Mouse (Mus musculus) MEL (cell line): Measurements from ENCODE around the gene Slc36a4.

Experiments
- CHD2 ChIP-seq: IDR thresholded peaks from 2 replicates; pipeline ENCODE4 v1.6.1; 2011; ENCODE audit warnings: low read length, improper control_type of control experiment
- CTCF ChIP-seq, 3 experiments: IDR thresholded peaks in 2 of 3; conservative IDR thresholded peaks in 1 of 3; 2 replicates each; pipeline ENCODE4 v1.5.1; 2011 to 2012; ENCODE audit warnings: low read length in 3 of 3, low read depth in 2 of 3, mild to moderate bottlenecking in 2 of 3, improper control_type of control experiment in 1 of 3, inconsistent platforms in 1 of 3, mixed read lengths in 1 of 3, moderate library complexity in 1 of 3; ENCODE audit not compliant: control insufficient read depth in 1 of 3, insufficient read depth in 1 of 3, poor library complexity in 1 of 3, severe bottlenecking in 1 of 3
- GATA1 ChIP-seq: IDR thresholded peaks from 2 replicates; pipeline ENCODE4 v1.6.1; 2011; ENCODE audit warnings: low read depth, low read length, improper control_type of control experiment
- HCFC1 ChIP-seq: IDR thresholded peaks from 2 replicates; pipeline ENCODE4 v1.6.1; 2012; ENCODE audit warnings: low read depth, mild to moderate bottlenecking, inconsistent platforms, low read length, improper control_type of control experiment, moderate library complexity
- MAZ ChIP-seq: IDR thresholded peaks from 2 replicates; pipeline ENCODE4 v1.6.1; 2012; ENCODE audit warnings: low read depth, mild to moderate bottlenecking, inconsistent platforms, low read length, improper control_type of control experiment
- POLR2A ChIP-seq, 2 experiments: IDR thresholded peaks; 2 replicates each; pipeline ENCODE4 v1.6.1; 2011 to 2012; ENCODE audit warnings: low read length in 2 of 2, mild to moderate bottlenecking in 2 of 2, control low read depth in 1 of 2, improper control_type of control experiment in 1 of 2, low read depth in 1 of 2, moderate library complexity in 1 of 2; ENCODE audit not compliant: control insufficient read depth in 1 of 2, insufficient read depth in 1 of 2, poor library complexity in 1 of 2
- TAL1 ChIP-seq: IDR thresholded peaks from 2 replicates; pipeline ENCODE4 v1.6.1; 2012; ENCODE audit warnings: mild to moderate bottlenecking, inconsistent platforms, low read length, moderate library complexity, mixed read lengths
- TBP ChIP-seq: IDR thresholded peaks from 2 replicates; pipeline ENCODE4 v1.8.0; 2011; ENCODE audit warnings: low read depth, low read length, improper control_type of control experiment
- USF2 ChIP-seq, 2 experiments: IDR thresholded peaks; 2 replicates each; pipeline ENCODE4 v1.6.1; 2011 to 2012; ENCODE audit warnings: improper control_type of control experiment in 2 of 2, low read length in 2 of 2, borderline replicate concordance in 1 of 2, inconsistent platforms in 1 of 2, low read depth in 1 of 2, mild to moderate bottlenecking in 1 of 2; ENCODE audit not compliant: insufficient read depth in 1 of 2

DNA sequence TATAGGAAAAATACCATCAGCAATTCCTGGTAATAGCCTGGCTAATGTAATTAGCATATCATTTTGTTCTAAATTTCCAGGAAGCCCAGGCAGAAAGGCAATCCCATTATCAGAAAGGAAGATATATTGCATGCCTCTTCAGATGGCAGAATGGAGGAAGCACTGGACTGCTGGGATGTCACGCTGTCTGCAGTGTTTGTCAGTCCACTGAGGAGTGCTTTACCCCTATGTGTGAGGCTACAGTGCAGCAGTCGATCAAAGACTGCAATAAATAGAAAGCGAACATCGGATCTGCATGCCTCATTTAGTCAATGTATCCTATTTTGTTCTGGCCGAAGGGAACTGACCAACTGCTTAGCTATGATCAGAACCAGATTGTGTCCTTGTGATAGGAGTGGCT lies 57.3 kb downstream of the Slc36a4 start:
- no peak for TF ChIP-seq MAZ
- TF ChIP-seq POLR2A (IDR thresholded peaks at IDR 0.05; ENCODE audit: control insufficient read depth in 1 of 2, insufficient read depth in 1 of 2, low read depth in 1 of 2, low read length in 2 of 2, poor library complexity in 1 of 2), result no peak
- no peak for TF ChIP-seq CTCF (IDR thresholded peaks at IDR 0.05 in 2 of 3, conservative IDR thresholded peaks at IDR 0.05 in 1 of 3; ENCODE audit: control insufficient read depth in 1 of 3, insufficient read depth in 1 of 3, low read depth in 2 of 3, low read length in 3 of 3, poor library complexity in 1 of 3, severe bottlenecking in 1 of 3)
- TF ChIP-seq GATA1, result no peak
- TF ChIP-seq TBP, result no peak
- no peak for TF ChIP-seq HCFC1
- TF ChIP-seq USF2 (IDR thresholded peaks at IDR 0.05; ENCODE audit: borderline replicate concordance in 1 of 2, insufficient read depth in 1 of 2, low read depth in 1 of 2, low read length in 2 of 2), result no peak
- no peak for TF ChIP-seq TAL1
- no peak for TF ChIP-seq CHD2
